Comparison of ENCODE assay signal across 30 mouse cellular contexts in the genomic region with DNA sequence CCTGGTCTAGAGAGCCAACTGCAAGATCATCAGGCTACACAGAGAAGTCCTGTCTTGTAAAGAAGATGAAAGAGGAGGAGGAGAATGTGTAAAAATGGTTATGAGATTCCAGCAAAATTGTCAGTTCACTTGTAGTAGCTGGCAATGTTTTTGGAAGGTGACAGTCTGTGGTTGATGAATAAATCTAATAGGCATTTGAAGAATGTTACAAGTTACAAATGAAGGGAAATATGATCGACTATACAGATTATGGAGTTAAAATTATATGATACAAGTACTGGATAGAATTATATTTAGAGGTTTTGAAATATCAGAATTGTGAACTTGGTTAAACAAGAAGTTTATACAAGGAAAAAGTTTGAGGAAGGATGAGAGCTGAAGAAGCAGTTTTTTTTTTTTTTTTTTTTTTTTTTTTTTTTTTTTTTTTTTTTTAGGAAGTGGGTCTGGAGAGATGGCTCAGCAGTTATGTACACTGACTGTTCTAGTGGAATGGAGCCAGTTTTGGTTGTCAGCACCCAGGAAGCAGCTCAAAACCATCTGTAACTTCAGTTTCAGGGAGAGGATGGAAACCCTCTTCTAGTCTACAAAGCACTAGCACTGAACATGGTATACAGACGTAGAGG. TPM values are rescaled to one million over a fixed set of nuclear protein-coding genes. Genes with fewer than 3 reads are reported as not detected.
"Had no signal": no experiment of that assay in that cellular context is flagged by ENCODE, and none has a peak within 500 bp of the region (broad histone marks: within the 10 kb centered on the region; RNA-seq: fewer than 3 reads in every experiment).

No protein-coding gene starts in this region.

- H3K9me3 ChIP-seq: midbrain, embryonic 13.5 days; neural tube, embryonic 13.5 days; stomach, embryonic 15.5 days had no signal

- H3K27me3 ChIP-seq: stomach, embryonic 15.5 days had no signal

- H3K9ac ChIP-seq: liver, embryonic 14.5 days; midbrain, embryonic 13.5 days; neural tube, embryonic 13.5 days; stomach, embryonic 15.5 days had no signal

- H3K4me2 ChIP-seq: liver, embryonic 11.5 days; midbrain, embryonic 13.5 days; neural tube, embryonic 13.5 days; stomach, embryonic 15.5 days had no signal

- H3K4me1 ChIP-seq: midbrain, embryonic 13.5 days had no signal

- H3K27ac ChIP-seq: kidney, postnatal 0 days; layer of hippocampus, adult 2 months; left cerebral cortex, adult 2 months; liver, embryonic 14.5 days; midbrain, embryonic 13.5 days; neural tube, embryonic 13.5 days; stomach, embryonic 15.5 days had no signal

- H3K4me3 ChIP-seq: layer of hippocampus, adult 2 months; left cerebral cortex, adult 2 months; midbrain, embryonic 13.5 days; myocyte; neural tube, embryonic 13.5 days; stomach, embryonic 15.5 days had no signal

- ATAC-seq: intestine, postnatal 0 days; midbrain, embryonic 13.5 days; midbrain, embryonic 16.5 days had no signal

- DNase-seq: kidney, adult 2 months; kidney, postnatal 25 days; layer of hippocampus, adult 9-11 months; lung, adult 18-20 months; lung, postnatal 14 days; lung, postnatal 4 days; thymus, postnatal 25 days had no signal

- H3K36me3 ChIP-seq: midbrain, embryonic 13.5 days; neural tube, embryonic 13.5 days; stomach, embryonic 15.5 days had no signal

RNA-seq across cellular contexts. Expression of a gene that starts 7.5 kb away (rescaled TPM):
- total RNA-seq: layer of hippocampus, adult 2 months; layer of hippocampus, postnatal 25 days; left cerebral cortex, adult 2 months; left cerebral cortex, postnatal 10 days; left cerebral cortex, postnatal 36 days; megakaryocyte, adult 5-6 weeks; monocyte, adult 5-6 weeks had no signal
- polyA plus RNA-seq: kidney, adult 2 months; kidney, embryonic 14.5 days; kidney, postnatal 0 days; large intestine, adult 2 months; limb, embryonic 11.5 days; limb, embryonic 14.5 days; liver, embryonic 11.5 days; liver, embryonic 14.5 days; lung, embryonic 16.5 days; midbrain, embryonic 13.5 days; midbrain, embryonic 16.5 days; neural tube, embryonic 13.5 days; stomach, embryonic 15.5 days had no signal

RNA-seq across cellular contexts. Expression of a gene that starts 12.2 kb away (rescaled TPM):
- total RNA-seq: layer of hippocampus, adult 2 months; layer of hippocampus, postnatal 25 days; left cerebral cortex, adult 2 months; left cerebral cortex, postnatal 10 days; left cerebral cortex, postnatal 36 days; megakaryocyte, adult 5-6 weeks; monocyte, adult 5-6 weeks had no signal
- polyA plus RNA-seq: intestine, postnatal 0 days; kidney, adult 2 months; kidney, embryonic 14.5 days; kidney, postnatal 0 days; large intestine, adult 2 months; limb, embryonic 11.5 days; limb, embryonic 14.5 days; liver, embryonic 11.5 days; liver, embryonic 14.5 days; lung, embryonic 16.5 days; midbrain, embryonic 13.5 days; midbrain, embryonic 16.5 days; myocyte; neural tube, embryonic 13.5 days; stomach, embryonic 15.5 days; thymus, postnatal 0 days had no signal

RNA-seq across cellular contexts. Expression of a gene that starts 28.4 kb away (rescaled TPM):
- total RNA-seq: layer of hippocampus, adult 2 months; layer of hippocampus, postnatal 25 days; left cerebral cortex, adult 2 months; left cerebral cortex, postnatal 10 days; left cerebral cortex, postnatal 36 days; megakaryocyte, adult 5-6 weeks; monocyte, adult 5-6 weeks; neutrophil, adult 5-6 weeks had no signal
- polyA plus RNA-seq: intestine, postnatal 0 days; kidney, adult 2 months; kidney, embryonic 14.5 days; kidney, postnatal 0 days; large intestine, adult 2 months; limb, embryonic 11.5 days; limb, embryonic 14.5 days; liver, embryonic 11.5 days; liver, embryonic 14.5 days; lung, embryonic 16.5 days; midbrain, embryonic 13.5 days; midbrain, embryonic 16.5 days; myocyte; neural tube, embryonic 13.5 days; stomach, embryonic 15.5 days; thymus, postnatal 0 days had no signal

RNA-seq across cellular contexts. Expression of a gene that starts 38.6 kb away (rescaled TPM):
- total RNA-seq: layer of hippocampus, adult 2 months; layer of hippocampus, postnatal 25 days; left cerebral cortex, adult 2 months; left cerebral cortex, postnatal 10 days; left cerebral cortex, postnatal 36 days; megakaryocyte, adult 5-6 weeks; monocyte, adult 5-6 weeks; neutrophil, adult 5-6 weeks had no signal
- polyA plus RNA-seq: intestine, postnatal 0 days; kidney, adult 2 months; kidney, embryonic 14.5 days; kidney, postnatal 0 days; large intestine, adult 2 months; limb, embryonic 11.5 days; limb, embryonic 14.5 days; liver, embryonic 11.5 days; liver, embryonic 14.5 days; lung, embryonic 16.5 days; midbrain, embryonic 13.5 days; midbrain, embryonic 16.5 days; myocyte; neural tube, embryonic 13.5 days; stomach, embryonic 15.5 days; thymus, postnatal 0 days had no signal
